In the genomic region with DNA sequence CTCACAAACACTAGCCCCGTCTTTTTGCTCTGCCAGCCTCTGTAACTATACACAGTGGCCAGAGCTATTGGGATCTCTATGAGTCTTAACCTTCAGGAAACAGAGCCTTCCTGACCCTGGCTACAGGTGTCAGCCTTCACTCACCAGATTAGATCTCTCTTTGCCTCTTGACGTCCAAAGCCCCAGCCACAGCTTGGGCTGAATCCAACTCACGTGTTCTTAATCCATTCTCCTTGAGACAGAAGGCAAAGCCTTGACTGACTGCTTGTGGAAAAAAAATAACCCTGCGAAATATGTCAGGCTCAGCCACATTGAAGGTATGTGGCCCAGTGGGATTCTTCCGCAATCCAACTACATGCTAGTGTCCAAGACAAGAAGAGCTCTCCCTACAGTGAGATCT, we compare ENCODE assay signal across 11 mouse cellular contexts.
DNase-seq lines count a peak whose midpoint lies in the region.
"Had no signal": no experiment of that assay in that cellular context is flagged by ENCODE, and none has a peak within 500 bp of the region (broad histone marks: within the 10 kb centered on the region; RNA-seq: fewer than 3 reads in every experiment).

No protein-coding gene starts in this region.

- peak; percentile 37 to 43 for DNase-seq in cerebellum, postnatal 14 days
- DNase-seq in cerebellum, postnatal 4 days (ENCODE audit: low spot score in 2 of 2) = no peak
- peak; percentile 7 for DNase-seq in lung, postnatal 25 days (ENCODE audit: low spot score)
- DNase-seq in lung, postnatal 14 days = no peak
- peak; percentile 33 to 49 for DNase-seq in kidney, adult 8-10 months
- peak; percentile 43 to 53 for DNase-seq in kidney, postnatal 36 days
- DNase-seq in frontal cortex, postnatal 36 days (ENCODE audit: low spot score in 2 of 2) = no peak
- DNase-seq: cerebellum, adult 8-10 months; heart, adult 2 months; liver, embryonic 13.5 days; right cerebral cortex, postnatal 25 days had no signal

Comparison
In these comparisons a context has a peak if more than half of its experiments do, and no peak if none do; other contexts are left out.
1. DNase-seq: peak in cerebellum, postnatal 14 days (2 of 2), lung, postnatal 25 days (single experiment), kidney, adult 8-10 months (2 of 2) and kidney, postnatal 36 days (2 of 2); none in cerebellum, postnatal 4 days (0 of 2), lung, postnatal 14 days (single experiment) and frontal cortex, postnatal 36 days (0 of 2).